Mouse (Mus musculus): Measurements from ENCODE around the gene Setd4. TPM values are rescaled to one million over a fixed set of nuclear protein-coding genes. Genes with fewer than 3 reads are reported as not detected.
A peak's percentile ranks its signal among the peaks of the same experiment; 100 is the strongest.
"Not testable (repeated sequence)": the region's sequence is repeated elsewhere in the genome, so short reads cannot be mapped to it uniquely, and the experiment has no call there.

Setd4 gene
- polyA plus RNA-seq (2015; fragmentation: Nextera tagmentation; extraction: Ambion mirVana), result 19.6 and 23.6 TPM in 2 replicates

DNA sequence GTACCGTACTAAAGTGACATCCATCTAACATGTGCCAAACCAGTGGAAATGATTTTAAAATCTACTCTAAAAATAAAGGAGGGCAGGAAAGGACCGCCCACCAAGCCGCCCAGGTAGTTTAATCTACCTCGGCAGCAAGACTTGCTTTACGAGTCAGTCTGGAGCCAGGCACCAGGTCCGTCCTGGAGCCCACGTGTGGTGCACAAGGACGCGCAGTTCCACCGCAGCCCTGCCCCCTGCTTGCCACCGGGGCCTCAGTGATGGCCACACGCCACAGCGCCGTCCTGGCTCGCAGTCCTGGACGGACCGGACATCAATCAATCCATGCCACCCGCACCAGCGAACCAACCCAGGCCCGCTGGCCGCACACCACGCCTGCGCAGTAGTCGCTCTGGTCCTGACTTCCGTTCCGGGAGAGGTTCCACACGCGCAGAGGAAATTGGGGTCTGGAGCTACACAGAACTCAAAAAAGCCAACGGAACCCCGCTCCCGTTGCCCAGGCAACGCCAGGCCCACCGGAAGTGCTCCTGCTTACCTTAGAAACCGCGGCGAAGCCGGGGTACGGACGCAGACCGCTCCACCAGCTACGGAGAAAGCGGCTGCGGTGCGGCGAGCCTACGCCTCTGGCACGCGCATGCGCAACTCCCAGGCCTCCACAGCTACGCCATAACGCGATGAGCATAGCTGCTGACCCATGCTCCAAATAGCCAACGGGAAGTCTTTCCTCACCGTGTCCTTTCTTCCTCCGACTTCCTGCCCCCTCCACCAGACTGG lies at the start of gene Setd4:
TSS of gene Setd4 (minus strand) at position 625 of the 774 bp plus-strand sequence.
- Histone ChIP-seq H3K36me3 (peaks cover 9% of the 10 kb centered on the region; the same call in 1 of the 2 replicates), H3K4me1 (peaks cover 19% of the 10 kb centered on the region), H3K27me3 (no peaks in the 10 kb centered on the region), H3K27ac (peak within 1 kb of the TSS; percentile 94), H3K4me2 (peak within 1 kb of the TSS; percentile 89), H3K9ac (peak within 1 kb of the TSS; percentile 86), H3K9me3 (no peaks in the 10 kb centered on the region), H3K4me3 (peak within 1 kb of the TSS; percentile 69)
- peak; percentile 84 for ATAC-seq (ENCODE audit: insufficient number of reproducible peaks, insufficient read depth, low FRiP score, low TSS enrichment, low read depth)
- WGBS, result 1% methylated on average over 55 of the region's 55 CpGs

DNA sequence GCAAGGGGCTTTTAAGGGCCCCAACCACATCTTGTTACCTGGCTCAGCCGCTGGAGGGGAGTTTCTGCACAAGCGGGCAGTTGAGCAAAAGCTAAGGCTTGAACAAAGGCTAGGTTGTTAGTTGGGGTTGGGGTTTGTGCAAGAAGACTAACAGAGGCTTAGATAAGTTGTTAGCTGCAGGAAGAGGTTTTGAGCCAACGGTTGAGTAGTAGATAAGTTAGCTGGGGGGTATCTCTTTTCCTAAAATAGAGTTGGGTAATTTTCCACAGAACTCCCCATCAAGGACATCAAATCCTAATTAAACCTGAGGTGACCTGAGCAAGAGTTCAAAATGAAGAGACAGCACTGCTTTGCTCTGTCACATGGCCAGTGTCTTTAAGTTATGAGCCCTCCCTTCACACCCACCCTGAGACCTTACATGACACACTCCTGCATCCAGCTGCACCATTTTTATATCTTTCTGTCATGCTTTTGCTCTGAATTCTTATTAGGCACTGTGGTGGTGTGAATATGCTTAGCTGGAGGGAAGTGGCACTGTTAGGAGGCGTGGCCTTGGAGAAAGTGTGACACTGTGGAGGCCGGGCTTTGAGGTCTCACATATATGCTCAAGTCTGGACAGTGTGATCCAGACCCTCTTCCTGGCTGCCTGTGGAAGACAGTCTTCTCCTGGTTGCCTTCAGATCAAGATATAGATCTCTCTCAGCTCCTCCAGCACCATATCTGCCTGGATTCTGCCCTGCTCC lies 44.7 kb upstream of the Setd4 start:
- 72% methylated on average over 5 of the region's 5 CpGs for WGBS
- no peak for ATAC-seq (ENCODE audit: insufficient number of reproducible peaks, insufficient read depth, low FRiP score, low TSS enrichment, low read depth)
- no peak overlapping the region for H3K4me3 ChIP-seq

DNA sequence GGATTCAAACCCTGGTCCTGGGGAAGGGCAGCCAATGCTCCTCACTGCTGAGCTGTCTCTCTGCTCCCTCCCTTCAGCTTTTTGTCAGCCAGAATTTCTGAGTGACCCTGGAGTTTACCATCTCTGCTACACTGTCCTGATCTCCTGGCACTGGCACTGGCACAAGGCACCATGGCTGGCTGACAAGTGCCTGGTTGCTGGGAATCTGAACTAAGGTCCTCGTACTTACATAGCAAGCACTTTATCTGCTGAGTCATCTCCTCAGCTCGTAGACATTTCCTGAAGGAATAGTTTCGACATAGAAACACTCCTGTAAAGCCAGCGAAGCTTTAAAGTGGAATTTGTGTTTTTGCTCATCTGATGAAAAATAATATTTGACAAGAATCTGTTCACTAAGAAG lies 40.1 kb upstream of the Setd4 start:
- WGBS, result 59% methylated on average over 4 of the region's 4 CpGs
- Histone ChIP-seq H3K4me3 (no peak overlapping the region), H3K4me1 (no peaks in the 10 kb centered on the region), H3K9me3 (no peaks in the 10 kb centered on the region), H3K9ac (no peak overlapping the region), H3K27ac (no peak overlapping the region), H3K36me3 (no peaks in the 10 kb centered on the region), H3K4me2 (no peak overlapping the region), H3K27me3 (no peaks in the 10 kb centered on the region)
- no peak for ATAC-seq (ENCODE audit: insufficient number of reproducible peaks, insufficient read depth, low FRiP score, low TSS enrichment, low read depth)

More for the DNA sequence above, 44.7 kb upstream of the Setd4 start:
- Histone ChIP-seq H3K9me3 (no peaks in the 10 kb centered on the region), H3K36me3 (no peaks in the 10 kb centered on the region), H3K4me1 (no peaks in the 10 kb centered on the region), H3K9ac (no peak overlapping the region), H3K4me2 (no peak overlapping the region), H3K27ac (no peak overlapping the region), H3K27me3 (no peaks in the 10 kb centered on the region)

DNA sequence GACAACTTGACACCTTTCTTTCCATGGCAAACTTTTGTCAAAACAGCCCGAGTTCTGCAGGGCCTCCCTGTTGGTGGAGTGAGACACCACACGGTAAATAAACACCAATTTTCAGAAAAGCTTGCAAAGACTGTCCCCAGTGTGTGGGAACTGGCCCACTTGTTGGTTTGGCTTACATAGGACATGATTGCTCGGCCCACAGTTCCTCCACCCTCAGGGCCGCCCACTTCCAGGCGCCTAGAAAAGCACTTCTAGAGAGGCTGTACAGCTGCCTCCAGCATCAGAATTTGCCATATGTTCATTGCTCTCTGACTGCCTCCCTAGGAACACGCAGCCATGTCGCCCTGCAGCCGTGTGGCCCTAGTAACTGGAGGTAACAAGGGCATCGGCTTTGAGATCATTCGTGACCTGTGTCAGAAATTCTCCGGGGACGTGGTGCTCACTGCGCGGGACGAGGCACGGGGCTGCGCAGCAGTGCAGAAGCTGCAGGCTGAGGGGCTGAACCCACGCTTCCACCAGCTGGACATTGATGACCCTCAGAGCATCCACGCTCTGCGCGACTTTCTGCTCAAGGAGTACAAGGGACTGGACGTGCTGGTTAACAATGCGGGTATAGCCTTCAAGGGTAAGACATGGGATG lies 24.0 kb upstream of the Setd4 start, which contains the start of gene Gm5678:
TSS of gene Gm5678 (plus strand) at position 337 of the 640 bp plus-strand sequence.
- ATAC-seq (ENCODE audit: insufficient number of reproducible peaks, insufficient read depth, low FRiP score, low TSS enrichment, low read depth), result no peak
- 76% methylated on average over 23 of the region's 23 CpGs for WGBS
- no peak within 1 kb of the TSS for H3K4me3 ChIP-seq
- H3K9me3 ChIP-seq, result no peaks in the 10 kb centered on the region
- H3K27ac ChIP-seq, result no peak within 1 kb of the TSS
- H3K36me3 ChIP-seq, result no peaks in the 10 kb centered on the region
- H3K9ac ChIP-seq, result no peak within 1 kb of the TSS
- H3K27me3 ChIP-seq, result no peaks in the 10 kb centered on the region
- H3K4me2 ChIP-seq, result no peak within 1 kb of the TSS
- no peaks in the 10 kb centered on the region for H3K4me1 ChIP-seq

DNA sequence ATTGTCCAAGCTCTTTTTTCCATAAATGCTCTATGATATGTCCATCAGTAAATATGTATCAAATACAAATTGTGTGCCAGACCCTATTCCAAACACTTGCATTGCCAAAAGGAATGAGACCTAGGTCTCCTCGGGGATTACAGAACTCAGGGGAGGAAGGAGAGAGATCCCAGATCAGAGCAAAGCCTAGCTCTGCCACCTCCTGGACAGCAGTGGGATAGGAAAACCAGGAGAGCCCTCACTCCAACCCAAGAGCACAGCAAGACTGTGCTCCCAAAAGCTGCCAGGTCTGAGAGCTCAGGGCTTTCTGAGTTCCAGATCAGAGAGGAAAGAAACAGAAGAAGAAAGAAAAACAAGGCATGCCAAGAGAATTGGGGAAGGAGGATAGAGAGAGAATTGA lies 22.9 kb upstream of the Setd4 start:
- no peaks in the 10 kb centered on the region for H3K4me1 ChIP-seq
- H3K9me3 ChIP-seq, result no peaks in the 10 kb centered on the region
- H3K4me2 ChIP-seq, result no peak overlapping the region
- ATAC-seq (ENCODE audit: insufficient number of reproducible peaks, insufficient read depth, low FRiP score, low TSS enrichment, low read depth), result no peak
- H3K9ac ChIP-seq, result no peak overlapping the region
- H3K27me3 ChIP-seq, result no peaks in the 10 kb centered on the region
- no peak overlapping the region for H3K27ac ChIP-seq
- H3K36me3 ChIP-seq, result no peaks in the 10 kb centered on the region
- no peak overlapping the region for H3K4me3 ChIP-seq
- whole genome bisulfite sequencing, result 11% methylated on average over 1 of the region's 1 CpGs

DNA sequence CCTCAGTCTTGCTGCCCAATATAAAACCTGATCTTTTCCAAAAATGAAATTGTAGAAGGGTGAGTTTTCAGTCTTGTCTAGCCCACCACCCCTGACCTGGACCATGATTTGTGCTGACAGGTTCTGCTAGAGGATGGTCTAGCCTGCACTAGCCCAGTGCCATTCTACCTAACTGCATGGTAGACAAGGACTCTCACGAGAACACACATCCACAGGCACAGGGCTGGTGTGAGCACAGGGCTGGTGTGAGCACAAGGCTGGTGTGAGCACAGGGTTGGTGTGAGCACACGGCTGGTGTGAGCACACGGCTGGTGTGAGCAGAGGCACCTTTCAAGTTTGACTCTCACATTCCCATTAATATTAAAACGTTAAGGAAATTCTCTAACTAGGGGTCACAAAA lies 20.8 kb upstream of the Setd4 start:
- Histone ChIP-seq H3K9me3 (no peaks in the 10 kb centered on the region), H3K4me2 (no peak overlapping the region), H3K27me3 (no peaks in the 10 kb centered on the region), H3K36me3 (no peaks in the 10 kb centered on the region), H3K27ac (no peak overlapping the region), H3K9ac (no peak overlapping the region), H3K4me3 (no peak overlapping the region), H3K4me1 (no peaks in the 10 kb centered on the region)
- no peak for ATAC-seq (ENCODE audit: insufficient number of reproducible peaks, insufficient read depth, low FRiP score, low TSS enrichment, low read depth)
- WGBS, result 73% methylated on average over 4 of the region's 4 CpGs

DNA sequence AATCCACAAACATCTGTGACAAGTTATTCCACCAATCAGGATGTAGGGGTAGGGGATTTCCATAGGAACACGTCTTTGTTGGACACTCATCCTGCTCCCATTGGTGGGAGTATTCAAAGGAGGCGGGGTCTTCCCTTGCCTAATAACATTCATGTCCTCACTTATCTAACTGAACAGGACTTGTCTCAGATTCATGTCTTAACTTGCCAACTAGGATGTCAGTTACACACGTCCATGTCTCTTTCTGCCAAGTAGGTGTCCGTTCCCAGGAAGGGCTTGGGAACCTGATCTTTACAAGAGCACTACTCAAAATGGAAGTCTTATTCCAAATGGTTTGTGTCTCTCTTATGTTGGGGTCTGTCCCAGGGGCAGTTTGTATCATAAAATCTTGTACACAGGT lies 19.9 kb upstream of the Setd4 start:
- H3K36me3 ChIP-seq; H3K9ac ChIP-seq; H3K4me2 ChIP-seq; H3K27ac ChIP-seq; H3K27me3 ChIP-seq; ATAC-seq (ENCODE audit: insufficient number of reproducible peaks, insufficient read depth, low FRiP score, low TSS enrichment, low read depth); H3K4me1 ChIP-seq; H3K9me3 ChIP-seq; H3K4me3 ChIP-seq: not testable (repeated sequence)
- 76% methylated on average over 4 of the region's 4 CpGs for WGBS

DNA sequence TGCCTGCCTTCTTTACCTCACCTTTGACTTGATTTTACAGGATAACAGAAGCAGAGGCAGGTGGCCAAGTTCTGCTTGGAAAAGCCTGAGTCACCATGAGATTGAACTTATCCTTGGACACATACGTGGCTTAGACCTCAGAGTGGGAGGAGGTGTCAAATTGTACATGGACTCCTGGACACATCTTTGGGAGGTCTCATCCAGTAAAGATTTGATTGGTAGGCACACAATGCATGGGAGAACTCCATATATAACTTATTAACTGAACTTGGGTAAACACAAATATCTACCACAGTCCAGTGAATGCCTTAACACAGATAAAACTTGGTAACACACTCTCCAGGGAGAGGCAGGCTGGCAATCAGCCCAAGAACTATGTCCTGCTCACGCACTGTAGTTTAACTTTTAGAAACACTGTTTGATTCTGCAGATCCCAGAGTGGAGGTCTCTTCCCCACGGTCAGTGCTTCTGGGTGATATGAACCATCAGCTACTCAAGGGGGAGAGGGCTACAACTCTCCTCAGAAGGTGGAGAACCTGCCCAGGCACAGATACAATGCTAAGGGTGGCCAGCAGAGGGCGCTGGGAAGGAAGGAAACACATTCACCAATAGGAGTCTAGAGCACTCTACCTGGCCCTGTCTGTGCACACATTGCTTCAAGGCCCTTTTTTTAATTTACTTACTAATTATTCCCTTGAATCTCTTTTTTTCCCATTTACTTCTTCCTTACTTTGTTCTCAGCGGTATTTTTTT lies 11.4 kb upstream of the Setd4 start:
- H3K27ac ChIP-seq, result no peak overlapping the region
- WGBS, result 41% methylated on average over 5 of the region's 5 CpGs
- no peaks in the 10 kb centered on the region for H3K9me3 ChIP-seq
- no peak overlapping the region for H3K4me3 ChIP-seq
- H3K4me2 ChIP-seq, result no peak overlapping the region
- H3K4me1 ChIP-seq, result no peaks in the 10 kb centered on the region
- H3K36me3 ChIP-seq, result peaks cover 17% of the 10 kb centered on the region
- no peaks in the 10 kb centered on the region for H3K27me3 ChIP-seq
- no peak overlapping the region for H3K9ac ChIP-seq
- no peak for ATAC-seq (ENCODE audit: insufficient number of reproducible peaks, insufficient read depth, low FRiP score, low TSS enrichment, low read depth)

DNA sequence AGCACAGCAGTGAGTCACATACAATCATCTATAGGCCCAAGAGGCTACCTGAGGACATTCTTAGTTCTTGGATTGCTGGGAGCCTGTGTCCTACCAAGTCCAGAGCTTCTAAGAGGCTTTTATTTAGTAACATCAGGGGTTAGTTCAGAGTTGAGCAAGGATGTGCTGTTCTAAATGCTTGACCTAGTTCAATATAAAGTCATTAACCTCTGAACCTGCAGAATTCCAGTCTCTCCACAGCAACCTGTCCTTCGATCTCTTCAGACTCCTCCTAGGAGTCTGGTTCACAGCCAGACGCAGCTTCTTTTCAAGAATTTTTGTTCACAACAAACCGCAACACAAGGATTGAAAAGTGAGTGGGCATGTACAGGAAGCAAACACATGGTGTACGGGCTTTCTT lies 7.1 kb upstream of the Setd4 start:
- Histone ChIP-seq H3K27me3 (no peaks in the 10 kb centered on the region), H3K4me3 (no peak overlapping the region), H3K27ac (no peak overlapping the region), H3K9ac (no peak overlapping the region), H3K36me3 (peaks cover 29% of the 10 kb centered on the region), H3K4me1 (peaks cover 14% of the 10 kb centered on the region), H3K4me2 (no peak overlapping the region), H3K9me3 (no peaks in the 10 kb centered on the region)
- WGBS, result 92% methylated on average over 4 of the region's 4 CpGs
- ATAC-seq (ENCODE audit: insufficient number of reproducible peaks, insufficient read depth, low FRiP score, low TSS enrichment, low read depth), result no peak

DNA sequence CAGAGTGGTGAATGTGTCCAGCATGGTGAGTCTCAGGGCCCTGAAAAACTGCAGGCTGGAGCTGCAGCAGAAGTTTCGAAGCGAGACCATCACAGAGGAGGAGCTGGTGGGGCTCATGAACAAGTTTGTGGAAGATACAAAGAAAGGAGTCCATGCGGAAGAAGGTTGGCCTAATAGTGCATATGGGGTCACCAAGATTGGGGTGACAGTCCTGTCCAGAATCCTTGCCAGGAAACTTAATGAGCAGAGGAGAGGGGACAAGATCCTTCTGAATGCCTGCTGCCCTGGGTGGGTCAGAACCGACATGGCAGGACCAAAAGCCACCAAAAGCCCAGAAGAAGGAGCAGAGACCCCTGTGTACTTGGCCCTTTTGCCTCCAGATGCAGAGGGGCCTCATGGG lies 5.9 kb upstream of the Setd4 start:
- Histone ChIP-seq H3K27ac (no peak overlapping the region), H3K9me3 (no peaks in the 10 kb centered on the region), H3K27me3 (no peaks in the 10 kb centered on the region), H3K4me2 (no peak overlapping the region), H3K4me1 (peaks cover 19% of the 10 kb centered on the region), H3K9ac (no peak overlapping the region), H3K4me3 (no peak overlapping the region), H3K36me3 (peaks cover 29% of the 10 kb centered on the region)
- no peak for ATAC-seq (ENCODE audit: insufficient number of reproducible peaks, insufficient read depth, low FRiP score, low TSS enrichment, low read depth)
- WGBS, result 97% methylated on average over 4 of the region's 4 CpGs

DNA sequence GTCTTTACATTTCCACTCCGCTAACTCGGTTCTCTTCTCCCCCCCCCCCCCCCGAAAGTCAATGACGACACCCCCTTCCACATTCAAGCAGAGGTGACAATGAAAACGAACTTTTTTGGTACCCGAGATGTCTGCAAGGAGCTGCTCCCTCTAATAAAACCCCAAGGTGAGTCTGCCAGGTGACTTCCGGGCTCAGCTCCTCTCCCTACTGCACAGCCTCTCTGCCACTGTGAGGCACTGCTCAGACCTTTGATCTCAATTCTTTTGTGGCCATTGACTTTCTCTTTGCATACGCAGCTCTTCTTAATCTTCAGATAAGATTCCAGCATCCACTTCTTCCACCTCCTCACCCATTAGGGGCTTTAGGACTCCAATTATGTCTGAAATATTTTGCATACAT lies 4.9 kb upstream of the Setd4 start:
- Histone ChIP-seq H3K9ac (peak overlapping the region; percentile 89), H3K27ac (no peak overlapping the region), H3K4me1 (peaks cover 28% of the 10 kb centered on the region), H3K4me3 (peak overlapping the region; percentile 78), H3K27me3 (no peaks in the 10 kb centered on the region), H3K4me2 (peak overlapping the region; percentile 89), H3K36me3 (peaks cover 29% of the 10 kb centered on the region), H3K9me3 (no peaks in the 10 kb centered on the region)
- WGBS, result 74% methylated on average over 8 of the region's 8 CpGs
- no peak for ATAC-seq (ENCODE audit: insufficient number of reproducible peaks, insufficient read depth, low FRiP score, low TSS enrichment, low read depth)

Data from embryonic facial prominence, embryonic 13.5 days (tissue).